ENCODE assay signal across 8 mouse cellular contexts in the genomic region with DNA sequence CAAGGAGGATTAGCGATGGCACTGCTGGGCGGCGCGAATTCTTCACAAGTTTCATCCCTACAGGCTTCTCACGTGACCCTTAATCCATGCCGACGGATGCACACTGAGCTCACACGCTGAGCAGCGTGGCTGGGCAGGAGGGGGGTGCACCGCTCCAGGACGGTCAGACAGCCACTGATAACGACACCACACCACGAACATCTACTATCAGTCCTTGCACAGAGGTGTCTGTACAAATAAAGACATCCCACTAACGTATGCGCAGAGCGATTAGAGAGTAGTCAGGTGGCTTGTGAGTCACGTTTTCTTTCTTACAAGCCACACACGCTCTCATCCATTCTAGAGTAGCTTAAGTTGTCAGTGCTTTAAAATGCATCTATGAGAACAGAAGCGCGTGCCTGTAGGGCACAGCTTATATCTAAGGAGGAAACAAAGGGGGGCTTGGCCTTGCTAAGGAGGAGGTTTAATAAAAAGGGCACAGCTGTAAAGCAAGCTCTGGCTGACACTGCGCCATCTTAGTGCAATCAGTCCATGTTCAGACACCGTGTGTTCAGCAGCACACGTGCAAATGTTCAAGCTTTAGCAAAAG. TPM values are rescaled to one million over a fixed set of nuclear protein-coding genes. Genes with fewer than 3 reads are reported as not detected.
DNase-seq lines count a peak whose midpoint lies in the region; ATAC-seq and TF ChIP-seq lines count a peak whose summit lies in the region.

No protein-coding gene starts in this region.

- no peak overlapping the region for H3K27ac ChIP-seq in heart, postnatal 0 days (ENCODE audit: low read depth)
- peak overlapping the region; percentile 87 for H3K27ac ChIP-seq in liver, embryonic 11.5 days (ENCODE audit: low read depth, low read length)
- H3K27ac ChIP-seq in thymus, adult 2 months (ENCODE audit: control insufficient read depth, insufficient read depth, low read length): no peak overlapping the region

- H3K36me3 ChIP-seq in heart, postnatal 0 days (replicated peaks; ENCODE audit: control insufficient read depth, insufficient read depth, low read length): peaks cover 50% of the 10 kb centered on the region
- H3K36me3 ChIP-seq in liver, embryonic 11.5 days (ENCODE audit: control insufficient read depth, insufficient read depth, low read length): peaks cover 41% of the 10 kb centered on the region
- H3K36me3 ChIP-seq in thymus, adult 2 months (ENCODE audit: control insufficient read depth, insufficient read depth, low read length): peaks cover 57% of the 10 kb centered on the region

- WGBS in heart, postnatal 0 days: 25% methylated on average over 23 of the region's 23 CpGs
- 12% methylated on average over 23 of the region's 23 CpGs for WGBS in liver, embryonic 11.5 days
- 93% methylated on average over 23 of the region's 23 CpGs for WGBS in thymus, adult 2 months

- TF ChIP-seq CTCF in heart, postnatal 0 days (IDR thresholded peaks at IDR 0.05; ENCODE audit: low read depth): no peak
- TF ChIP-seq CTCF in thymus, adult 2 months (IDR thresholded peaks at IDR 0.05; ENCODE audit: borderline replicate concordance, control insufficient read depth, extremely low read depth, insufficient read depth, low read length, poor library complexity): no peak

- H3K9ac ChIP-seq in heart, postnatal 0 days (replicated peaks; ENCODE audit: low read depth, low read length): no peak overlapping the region
- no peak overlapping the region for H3K9ac ChIP-seq in liver, embryonic 11.5 days (ENCODE audit: low read depth, low read length)

- peak overlapping the region; percentile 30; the same call in 1 of the 2 replicates for H3K4me2 ChIP-seq in heart, postnatal 0 days (ENCODE audit: low read depth, low read length)
- peak overlapping the region; percentile 36 for H3K4me2 ChIP-seq in liver, embryonic 11.5 days

- no peak for TF ChIP-seq POLR2A in thymus, adult 2 months (IDR thresholded peaks at IDR 0.05; ENCODE audit: control insufficient read depth, extremely low read depth, insufficient read depth, low read length, poor library complexity)

- TF ChIP-seq EP300 in heart, postnatal 0 days (IDR thresholded peaks at IDR 0.05; ENCODE audit: low read depth): no peak

- H3K4me3 ChIP-seq in heart, postnatal 0 days (ENCODE audit: low read depth, low read length): no peak overlapping the region
- H3K4me3 ChIP-seq in liver, embryonic 11.5 days (ENCODE audit: low read depth, low read length): no peak overlapping the region
- no peak overlapping the region for H3K4me3 ChIP-seq in thymus, adult 2 months (ENCODE audit: control insufficient read depth, insufficient read depth, low read length)

- no peaks in the 10 kb centered on the region for H3K27me3 ChIP-seq in heart, postnatal 0 days (ENCODE audit: control insufficient read depth, insufficient read depth, low read length)
- H3K27me3 ChIP-seq in liver, embryonic 11.5 days (replicated peaks; ENCODE audit: control insufficient read depth, insufficient read depth, low read length): no peaks in the 10 kb centered on the region
- H3K27me3 ChIP-seq in thymus, adult 2 months (ENCODE audit: control insufficient read depth, insufficient read depth, low read length): no peaks in the 10 kb centered on the region

- no peaks in the 10 kb centered on the region for H3K4me1 ChIP-seq in heart, postnatal 0 days (ENCODE audit: control insufficient read depth, insufficient read depth)
- peaks cover 23% of the 10 kb centered on the region for H3K4me1 ChIP-seq in liver, embryonic 11.5 days (replicated peaks; ENCODE audit: control insufficient read depth, insufficient read depth, low read length)
- no peaks in the 10 kb centered on the region for H3K4me1 ChIP-seq in thymus, adult 2 months (replicated peaks; ENCODE audit: control insufficient read depth, insufficient read depth, low read length)

- peak; percentile 36; the same call in 1 of the 2 replicates for ATAC-seq in heart, postnatal 0 days (ENCODE audit: insufficient read depth, low read depth)
- peak; percentile 98 for ATAC-seq in erythroblast, adult 5-6 weeks (replicated peaks; ENCODE audit: low FRiP score, poor library complexity, severe bottlenecking)
- ATAC-seq in liver, embryonic 11.5 days (replicated peaks; ENCODE audit: low FRiP score): peak; percentile 100

- DNase-seq in heart, postnatal 0 days (ENCODE audit: low spot score): peak; percentile 19
- no peak for DNase-seq in heart, adult 8-10 months (ENCODE audit: low spot score)
- peak; percentile 76 for DNase-seq in liver, embryonic 11.5 days (ENCODE audit: low spot score)
- DNase-seq in retina, postnatal 1 day: peak; percentile 84
- no peak for DNase-seq in left cerebral cortex, adult 9 months (ENCODE audit: low spot score in 2 of 2)
- DNase-seq in Muller cell, postnatal 12 days (ENCODE audit: inconsistent ontology term): no peak
- DNase-seq in thymus, adult 2 months: no peak

- no peaks in the 10 kb centered on the region for H3K9me3 ChIP-seq in heart, postnatal 0 days (replicated peaks; ENCODE audit: control insufficient read depth, low read length)
- H3K9me3 ChIP-seq in liver, embryonic 11.5 days (ENCODE audit: control insufficient read depth, low read length): no peaks in the 10 kb centered on the region; the same call in 1 of the 2 replicates

RNA-seq across cellular contexts. Expression of a gene that starts 17.5 kb away (rescaled TPM):
- 12.5 and 23.3 TPM in 2 replicates for total RNA-seq in heart, postnatal 0 days (2014; rRNA removed; ENCODE audit: low replicate concordance)
- 15.5 and 15.7 TPM in 2 replicates for polyA plus RNA-seq in heart, postnatal 0 days (2015; fragmentation: Nextera tagmentation; extraction: Ambion mirVana)
- 10 to 100 TPM; 12.0 to 17.2 (median 16.2) TPM for total RNA-seq in heart, adult 8-10 months (2022)
- 57.1 and 60.0 TPM in 2 replicates for total RNA-seq in erythroblast, adult 5-6 weeks (2015; ENCODE audit: low replicate concordance)
- total RNA-seq in erythroblast, adult 5-6 weeks (2017; ENCODE audit: low replicate concordance): 105 and 141 TPM in 2 replicates
- 32.0 and 32.1 TPM in 2 replicates for polyA plus RNA-seq in liver, embryonic 11.5 days (2014; fragmentation: Nextera tagmentation; extraction: Ambion mirVana)
- 16.4 and 19.6 TPM in 2 replicates for polyA plus RNA-seq in thymus, adult 2 months (2012; rRNA removed)

RNA-seq across cellular contexts. Expression of a gene that starts 57.0 kb away (rescaled TPM):
- 41.1 and 57.5 TPM in 2 replicates for total RNA-seq in heart, postnatal 0 days (2014; rRNA removed; ENCODE audit: low replicate concordance)
- polyA plus RNA-seq in heart, postnatal 0 days (2015; fragmentation: Nextera tagmentation; extraction: Ambion mirVana): 14.8 and 17.4 TPM in 2 replicates
- total RNA-seq in heart, adult 8-10 months (2022): 10 to 100 TPM; 29.2 to 31.6 (median 31.1) TPM
- 16.1 and 19.2 TPM in 2 replicates for total RNA-seq in erythroblast, adult 5-6 weeks (2015; ENCODE audit: low replicate concordance)
- 26.0 and 43.5 TPM in 2 replicates for total RNA-seq in erythroblast, adult 5-6 weeks (2017; ENCODE audit: low replicate concordance)
- polyA plus RNA-seq in liver, embryonic 11.5 days (2014; fragmentation: Nextera tagmentation; extraction: Ambion mirVana): 103 and 114 TPM in 2 replicates
- 80.9 and 88.8 TPM in 2 replicates for polyA plus RNA-seq in thymus, adult 2 months (2012; rRNA removed)

Comparison
In these comparisons a context has a peak if more than half of its experiments do, and no peak if none do; other contexts are left out.
1. DNase-seq: peak in heart, postnatal 0 days (single experiment), liver, embryonic 11.5 days (single experiment) and retina, postnatal 1 day (single experiment); none in heart, adult 8-10 months (single experiment), left cerebral cortex, adult 9 months (0 of 2), Muller cell, postnatal 12 days (single experiment) and thymus, adult 2 months (single experiment).
2. ATAC-seq: peak in every context shown above with its lines; median percentile 100 in liver, embryonic 11.5 days; 98 in erythroblast, adult 5-6 weeks; 36 in heart, postnatal 0 days.